Mouse (Mus musculus) stomach, embryonic 15.5 days (tissue): ENCODE results near the gene Rgs10. TPM values are rescaled to one million over a fixed set of nuclear protein-coding genes. Genes with fewer than 3 reads are reported as not detected.

Source experiments
- ATAC-seq: fragments of 200-750 bp; cut with Nextera tagmentation; 2 replicates; pipeline ENCODE4 v1.8.0; 2017; ENCODE audit warnings: low read depth, moderate number of reproducible peaks, moderate TSS enrichment; ENCODE audit not compliant: insufficient read depth, low FRiP score
- H3K27ac ChIP-seq: fragments of 300-500 bp; sonication (generic); 2 replicates; pipeline ENCODE4 v1.5.1; 2015; ENCODE audit warnings: mild to moderate bottlenecking, inconsistent platforms
- H3K27me3 ChIP-seq: fragments of 300-500 bp; sonication (generic); replicated peaks from 2 replicates; pipeline ENCODE4 v1.6.1; 2015; ENCODE audit warnings: inconsistent platforms
- H3K36me3 ChIP-seq: fragments of 300-500 bp; sonication (generic); 2 replicates; pipeline ENCODE4 v1.6.1; 2015; ENCODE audit warnings: inconsistent platforms
- H3K4me1 ChIP-seq: fragments of 300-500 bp; sonication (generic); 2 replicates; pipeline ENCODE4 v1.6.1; 2015; ENCODE audit warnings: inconsistent platforms
- H3K4me2 ChIP-seq: fragments of 300-500 bp; sonication (generic); 2 replicates; pipeline ENCODE4 v1.6.1; 2015; ENCODE audit warnings: mild to moderate bottlenecking, inconsistent platforms
- H3K4me3 ChIP-seq: fragments of 300-500 bp; sonication (generic); replicated peaks from 2 replicates; pipeline ENCODE4 v1.5.1; 2015; ENCODE audit warnings: inconsistent platforms
- H3K9ac ChIP-seq: fragments of 300-500 bp; sonication (generic); 2 replicates; pipeline ENCODE4 v1.6.1; 2015; ENCODE audit warnings: inconsistent platforms
- H3K9me3 ChIP-seq: fragments of 300-500 bp; sonication (generic); 2 replicates; pipeline ENCODE4 v1.6.1; 2016; ENCODE audit warnings: inconsistent platforms
- WGBS: fragments of 180-500 bp; shearing (Covaris S2); methylation state at CpG from one replicate; pipeline ENCODE4 v1.1.7; 2015; 5-methylcytosine and 5-hydroxymethylcytosine counted together
- polyA plus RNA-seq: library from polyadenylated mRNA; unstranded; fragments of >200 nt; fragmentation: Nextera tagmentation; extraction: Ambion mirVana; gene quantifications from 2 replicates; pipeline ENCODE4 v1.2.1, GENCODE M21; 2015

Gene Rgs10
- polyA plus RNA-seq, 1 experiment from 2014 or later: 25.7 TPM

DNA sequence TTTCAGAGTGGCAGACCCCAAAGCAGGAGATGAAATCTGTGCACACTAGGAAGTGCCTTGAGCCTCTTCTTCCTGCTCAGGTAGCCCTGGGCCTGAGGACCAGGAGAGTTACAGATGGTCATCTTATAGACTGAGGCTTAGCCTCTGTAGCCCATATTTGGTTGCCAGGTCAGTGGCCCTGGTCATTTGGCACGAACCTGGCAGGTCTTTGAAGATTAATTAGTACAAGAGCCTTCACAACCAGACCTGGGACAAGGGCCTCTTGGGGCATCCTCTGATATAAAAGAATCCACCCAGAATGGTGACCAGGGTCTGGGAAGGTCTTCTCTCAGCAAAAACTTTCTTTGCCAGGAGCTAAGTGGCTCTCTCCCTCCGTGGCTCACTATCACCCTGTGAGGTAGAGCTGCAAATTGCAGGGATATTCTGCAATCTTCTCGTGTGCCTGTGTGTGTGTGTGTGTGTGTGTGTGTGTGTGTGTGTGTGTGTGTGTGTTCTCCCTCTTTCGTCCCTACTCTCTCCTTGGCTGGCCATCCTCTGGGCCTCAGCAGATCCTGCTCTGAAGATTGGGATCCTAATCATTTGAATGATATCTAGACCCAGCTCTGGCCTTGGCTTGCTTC, 53.4 kb downstream of the Rgs10 start:
- no peak overlapping the region for H3K27ac ChIP-seq
- no peak overlapping the region for H3K9ac ChIP-seq
- H3K36me3 ChIP-seq: no peaks in the 10 kb centered on the region
- H3K4me2 ChIP-seq: no peak overlapping the region
- no peak overlapping the region for H3K4me3 ChIP-seq
- 0 out of 2 replicates have a peak, but pooled peaks cover 4% of the 10 kb centered on the region for H3K4me1 ChIP-seq
- no peaks in the 10 kb centered on the region for H3K27me3 ChIP-seq
- no peaks in the 10 kb centered on the region for H3K9me3 ChIP-seq
- 44% methylated on average over 3 of the region's 4 CpGs for WGBS
- no peak for ATAC-seq

DNA sequence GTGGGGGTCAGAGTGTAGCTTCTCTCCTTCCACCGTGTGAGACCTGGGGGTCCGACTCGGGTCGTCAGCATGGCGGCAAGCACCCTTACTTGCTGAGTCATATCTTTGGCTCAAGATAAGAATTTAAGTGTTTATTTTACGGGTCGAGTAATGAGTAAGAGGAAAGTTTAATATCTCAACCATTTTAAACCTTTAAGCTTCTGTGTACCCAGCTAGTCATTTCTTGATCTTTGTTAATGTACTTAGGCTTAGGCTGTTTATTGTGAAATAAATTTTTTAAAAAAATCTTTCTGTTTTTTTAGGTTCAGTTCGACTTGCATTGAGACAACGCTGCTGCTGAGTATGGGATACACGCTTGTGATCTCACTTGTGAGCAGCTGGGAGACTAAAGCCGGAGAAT, 54.0 kb downstream of the Rgs10 start:
- Histone ChIP-seq H3K4me2 (no peak overlapping the region), H3K36me3 (no peaks in the 10 kb centered on the region), H3K4me1 (0 out of 2 replicates have a peak, but pooled peaks cover 4% of the 10 kb centered on the region), H3K9me3 (no peaks in the 10 kb centered on the region), H3K27ac (no peak overlapping the region), H3K9ac (no peak overlapping the region), H3K4me3 (no peak overlapping the region), H3K27me3 (no peaks in the 10 kb centered on the region)
- 45% methylated on average over 11 of the region's 11 CpGs for WGBS
- ATAC-seq: no peak

DNA sequence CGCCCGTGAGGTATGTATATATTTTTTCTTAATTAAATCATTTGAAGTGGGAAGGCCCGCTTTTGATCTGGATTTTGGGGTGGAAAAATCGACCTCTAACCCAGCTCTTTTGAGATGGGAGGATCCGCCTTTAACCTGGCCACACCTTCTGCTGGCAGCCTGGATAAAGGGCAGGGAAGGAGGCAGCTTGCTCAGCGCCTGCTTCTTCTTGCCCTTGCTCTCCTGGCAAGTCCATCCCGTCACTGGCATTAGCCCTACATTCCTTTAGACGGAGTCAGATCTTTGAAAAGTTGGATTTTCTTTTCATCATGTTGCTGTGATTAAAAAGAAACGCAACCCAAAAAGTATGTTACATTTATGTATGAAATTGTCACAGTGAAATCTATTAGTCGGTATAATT, 54.8 kb downstream of the Rgs10 start:
- Histone ChIP-seq H3K4me2 (no peak overlapping the region), H3K27me3 (no peaks in the 10 kb centered on the region), H3K9ac (no peak overlapping the region), H3K27ac (no peak overlapping the region), H3K4me1 (0 out of 2 replicates have a peak, but pooled peaks cover 4% of the 10 kb centered on the region), H3K36me3 (no peaks in the 10 kb centered on the region), H3K4me3 (no peak overlapping the region), H3K9me3 (no peaks in the 10 kb centered on the region)
- WGBS: 68% methylated on average over 10 of the region's 10 CpGs
- no peak for ATAC-seq

DNA sequence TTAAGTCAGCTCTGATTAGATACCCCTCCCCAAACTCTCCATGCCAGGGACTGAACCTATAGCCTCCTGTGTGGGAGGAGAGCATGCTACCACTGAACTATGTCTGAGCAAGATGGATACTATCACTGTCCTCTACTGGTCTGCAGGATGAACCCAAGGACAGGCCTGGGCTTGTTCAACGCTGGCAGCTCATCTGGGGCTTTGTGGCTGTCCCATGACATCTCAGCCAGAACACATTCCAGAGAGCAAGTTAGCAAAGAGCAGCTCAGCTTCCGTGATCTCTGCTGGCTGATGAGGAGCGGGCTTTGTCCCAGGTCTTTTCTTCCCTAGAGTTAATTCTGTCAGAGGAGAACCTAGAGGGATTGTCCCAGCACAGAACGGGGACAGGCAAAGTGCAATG, 55.6 kb downstream of the Rgs10 start:
- Histone ChIP-seq H3K9ac (no peak overlapping the region), H3K4me3 (no peak overlapping the region), H3K27me3 (no peaks in the 10 kb centered on the region), H3K36me3 (no peaks in the 10 kb centered on the region), H3K27ac (no peak overlapping the region), H3K9me3 (no peaks in the 10 kb centered on the region), H3K4me1 (0 out of 2 replicates have a peak, but pooled peaks cover 4% of the 10 kb centered on the region), H3K4me2 (no peak overlapping the region)
- no peak for ATAC-seq
- 70% methylated on average over 4 of the region's 4 CpGs for WGBS

DNA sequence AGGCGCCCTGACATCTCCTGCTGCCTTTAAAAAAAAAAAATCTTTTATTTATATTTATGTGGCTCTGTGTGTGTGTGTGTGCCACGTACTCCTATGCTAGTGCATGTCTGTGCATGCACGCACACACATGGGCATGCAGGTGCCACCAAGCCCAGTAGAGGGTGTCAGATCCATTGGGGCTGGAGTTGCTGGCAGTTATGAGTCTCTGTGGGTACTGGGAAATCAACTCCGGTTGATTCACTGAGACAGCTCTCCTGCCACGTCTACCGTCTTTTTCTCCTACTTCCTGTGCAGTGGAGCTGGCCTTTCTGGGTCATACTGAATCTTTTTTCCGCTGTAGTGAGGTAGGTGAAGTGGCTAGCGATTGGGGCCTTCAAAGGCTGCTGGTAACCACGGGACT, 58.8 kb downstream of the Rgs10 start:
- Histone ChIP-seq H3K36me3 (no peaks in the 10 kb centered on the region), H3K27ac (no peak overlapping the region), H3K9me3 (no peaks in the 10 kb centered on the region), H3K4me3 (no peak overlapping the region), H3K4me2 (no peak overlapping the region), H3K4me1 (no peaks in the 10 kb centered on the region), H3K27me3 (0 out of 2 replicates have a peak, but pooled peaks cover 6% of the 10 kb centered on the region), H3K9ac (no peak overlapping the region)
- WGBS: 77% methylated on average over 9 of the region's 9 CpGs
- no peak for ATAC-seq

DNA sequence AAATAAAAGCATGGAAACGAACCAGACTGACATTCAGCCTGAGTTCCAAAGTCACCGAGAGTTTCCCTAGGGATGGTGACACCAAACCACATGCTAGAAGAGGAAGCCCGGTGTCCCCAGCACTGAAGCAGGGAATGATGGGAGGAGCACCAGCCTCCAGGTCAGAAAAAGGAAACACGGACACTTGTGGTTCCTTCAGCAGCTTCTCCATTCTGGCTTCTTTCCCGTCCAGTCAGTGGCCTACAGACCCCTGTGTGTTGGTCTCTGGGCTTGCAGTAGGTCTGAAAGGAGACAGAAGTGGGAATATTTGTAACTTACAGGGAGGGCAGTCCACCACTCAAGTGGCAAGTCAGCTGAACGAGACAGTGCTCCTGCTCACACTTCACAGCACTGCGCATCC, 59.4 kb downstream of the Rgs10 start:
- no peak overlapping the region for H3K4me2 ChIP-seq
- WGBS: 71% methylated on average over 7 of the region's 7 CpGs
- no peaks in the 10 kb centered on the region for H3K9me3 ChIP-seq
- no peak overlapping the region for H3K9ac ChIP-seq
- ATAC-seq: no peak
- H3K27ac ChIP-seq: no peak overlapping the region
- no peaks in the 10 kb centered on the region for H3K36me3 ChIP-seq
- H3K4me3 ChIP-seq: no peak overlapping the region
- H3K4me1 ChIP-seq: no peaks in the 10 kb centered on the region
- H3K27me3 ChIP-seq: 0 out of 2 replicates have a peak, but pooled peaks cover 6% of the 10 kb centered on the region

DNA sequence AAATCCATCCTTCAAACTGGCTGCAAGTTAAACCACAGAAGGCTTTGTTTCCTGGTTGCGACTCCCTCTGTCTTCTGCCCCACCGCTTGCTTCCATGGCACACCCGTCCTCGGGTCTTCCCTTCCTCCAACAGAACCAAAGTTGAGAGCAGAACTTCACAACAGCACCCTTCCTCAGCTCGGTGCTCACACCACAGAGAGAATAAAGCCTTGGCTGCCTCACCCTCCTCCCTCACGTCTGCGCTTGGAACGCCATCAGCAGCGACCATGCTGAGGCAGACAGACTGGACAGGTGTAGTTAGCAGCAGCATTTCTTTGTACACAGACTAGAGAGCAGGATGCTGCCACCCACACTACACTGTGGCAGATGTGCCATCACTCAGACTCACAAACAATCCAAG, 59.8 kb downstream of the Rgs10 start:
- Histone ChIP-seq H3K9me3 (no peaks in the 10 kb centered on the region), H3K4me3 (no peak overlapping the region), H3K27ac (no peak overlapping the region), H3K36me3 (no peaks in the 10 kb centered on the region), H3K4me2 (no peak overlapping the region), H3K9ac (no peak overlapping the region), H3K27me3 (0 out of 2 replicates have a peak, but pooled peaks cover 6% of the 10 kb centered on the region), H3K4me1 (no peaks in the 10 kb centered on the region)
- no peak for ATAC-seq
- WGBS: 80% methylated on average over 9 of the region's 9 CpGs

DNA sequence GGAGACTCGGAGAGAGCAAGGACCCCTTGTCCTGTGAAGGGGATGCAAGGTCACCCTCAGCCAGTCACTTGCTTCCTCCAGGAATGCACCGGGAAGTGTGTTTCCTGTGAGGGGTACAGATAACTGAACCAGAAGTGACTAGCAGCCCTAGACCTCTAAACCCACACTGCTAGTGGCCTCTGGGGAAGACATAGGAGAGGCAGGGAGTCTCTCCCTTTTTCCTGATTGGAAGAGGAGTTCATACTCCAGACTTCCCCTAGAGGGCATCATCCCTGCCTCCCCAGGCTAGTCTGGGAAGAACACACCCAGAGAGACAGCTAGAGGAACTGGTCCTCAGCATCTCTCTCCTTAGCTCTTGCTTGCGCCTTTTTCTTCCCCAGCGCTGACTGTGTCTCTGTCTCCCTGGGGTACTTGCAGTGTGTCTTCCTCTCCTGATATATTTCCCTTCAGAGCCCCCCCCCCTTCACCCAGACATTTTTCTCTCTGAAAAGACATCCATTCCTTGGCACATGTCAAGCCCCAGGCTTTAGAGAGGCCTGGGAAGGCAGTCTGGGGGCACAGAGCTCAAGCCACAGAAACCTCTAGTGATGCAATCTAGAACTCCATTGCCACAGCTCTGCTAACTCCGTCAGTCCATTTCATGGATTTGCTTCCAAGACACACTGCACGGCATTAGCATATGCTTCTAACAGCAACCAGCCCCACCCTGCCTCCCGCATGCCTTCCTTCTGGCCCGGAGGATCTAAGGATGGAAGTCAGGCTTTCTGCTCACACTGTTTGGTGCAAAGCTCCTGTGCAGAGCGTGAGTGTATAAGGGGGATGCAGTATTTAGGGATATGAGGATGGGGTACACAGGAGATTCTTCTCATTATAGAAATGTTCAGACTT, 61.4 kb downstream of the Rgs10 start:
- Histone ChIP-seq H3K27ac (no peak overlapping the region), H3K9me3 (no peaks in the 10 kb centered on the region), H3K9ac (no peak overlapping the region), H3K4me3 (no peak overlapping the region), H3K36me3 (no peaks in the 10 kb centered on the region), H3K4me2 (no peak overlapping the region), H3K4me1 (no peaks in the 10 kb centered on the region), H3K27me3 (0 out of 2 replicates have a peak, but pooled peaks cover 6% of the 10 kb centered on the region)
- no peak for ATAC-seq
- WGBS: 64% methylated on average over 9 of the region's 9 CpGs

DNA sequence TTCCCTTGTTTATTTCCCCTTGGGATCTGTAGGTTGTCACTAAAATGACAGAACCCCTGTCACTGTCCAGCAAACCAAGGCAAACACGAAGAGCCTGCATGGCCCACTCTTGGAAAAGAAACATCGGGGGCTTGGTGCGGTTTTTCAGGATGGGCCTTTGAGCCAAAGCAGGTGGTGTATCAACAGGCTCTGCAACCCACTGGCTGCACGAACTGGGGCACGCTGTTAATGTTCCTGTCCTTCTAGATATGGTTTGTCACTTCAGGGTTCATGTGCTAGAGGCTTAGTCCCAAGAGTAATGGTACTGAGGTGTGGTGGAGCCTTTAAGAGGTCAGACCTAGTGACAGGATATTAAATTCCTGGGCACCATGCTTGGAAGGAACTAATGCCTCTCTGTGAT, 63.1 kb downstream of the Rgs10 start:
- no peak for ATAC-seq
- 75% methylated on average over 5 of the region's 5 CpGs for WGBS

DNA sequence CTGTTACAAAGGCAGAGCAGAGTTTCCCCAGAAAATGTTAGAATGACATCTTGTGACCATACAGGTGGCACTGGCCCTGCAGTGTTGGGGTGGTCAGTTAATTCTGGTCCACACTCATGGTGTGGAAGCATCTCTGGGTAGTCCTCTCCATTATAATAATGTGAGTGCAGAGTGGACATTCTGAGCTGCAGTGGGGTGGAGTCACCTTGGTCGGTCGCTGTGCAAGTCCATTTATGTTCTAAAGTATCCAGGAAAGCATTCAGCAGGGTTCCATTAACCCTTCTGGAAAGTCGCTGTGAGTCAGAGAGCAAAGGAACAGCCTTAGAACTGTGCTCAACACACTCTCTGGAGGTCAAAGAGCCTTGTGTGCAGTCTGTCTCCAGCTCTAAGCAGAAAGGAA, 65.8 kb downstream of the Rgs10 start:
- Histone ChIP-seq H3K4me2 (no peak overlapping the region), H3K4me3 (no peak overlapping the region), H3K27me3 (0 out of 2 replicates have a peak, but pooled peaks cover 5% of the 10 kb centered on the region), H3K9me3 (no peaks in the 10 kb centered on the region), H3K36me3 (no peaks in the 10 kb centered on the region), H3K27ac (no peak overlapping the region), H3K4me1 (no peaks in the 10 kb centered on the region), H3K9ac (no peak overlapping the region)
- WGBS: 69% methylated on average over 3 of the region's 3 CpGs
- no peak for ATAC-seq

More for the DNA sequence above, 63.1 kb downstream of the Rgs10 start:
- H3K27me3 ChIP-seq: 0 out of 2 replicates have a peak, but pooled peaks cover 6% of the 10 kb centered on the region
- H3K4me1 ChIP-seq: no peaks in the 10 kb centered on the region
- no peak overlapping the region for H3K4me3 ChIP-seq
- H3K9ac ChIP-seq: no peak overlapping the region
- H3K9me3 ChIP-seq: no peaks in the 10 kb centered on the region
- no peak overlapping the region for H3K4me2 ChIP-seq
- H3K27ac ChIP-seq: no peak overlapping the region
- no peaks in the 10 kb centered on the region for H3K36me3 ChIP-seq

DNA sequence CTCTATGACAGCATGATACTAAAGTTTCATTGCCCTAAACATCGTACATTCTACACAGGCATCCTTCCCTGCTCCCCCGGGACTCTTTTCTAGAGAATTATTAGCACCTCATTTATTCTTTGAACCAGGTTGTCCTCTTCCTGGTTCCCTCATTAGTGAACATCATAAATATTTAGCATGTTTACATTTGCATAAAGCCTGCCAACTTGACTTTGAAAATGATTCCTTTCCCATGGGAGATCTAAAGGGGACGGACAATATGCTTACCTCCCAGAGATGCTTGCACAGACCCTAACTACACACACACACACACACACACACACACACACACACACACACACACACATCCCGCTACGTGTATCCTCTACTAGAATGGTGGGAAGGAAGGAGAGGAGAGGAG, 67.4 kb downstream of the Rgs10 start:
- Histone ChIP-seq H3K4me3 (no peak overlapping the region), H3K9me3 (no peaks in the 10 kb centered on the region), H3K27ac (no peak overlapping the region), H3K4me1 (no peaks in the 10 kb centered on the region), H3K9ac (no peak overlapping the region), H3K36me3 (no peaks in the 10 kb centered on the region), H3K4me2 (no peak overlapping the region), H3K27me3 (no peaks in the 10 kb centered on the region)
- no peak for ATAC-seq
- 78% methylated on average over 5 of the region's 5 CpGs for WGBS

DNA sequence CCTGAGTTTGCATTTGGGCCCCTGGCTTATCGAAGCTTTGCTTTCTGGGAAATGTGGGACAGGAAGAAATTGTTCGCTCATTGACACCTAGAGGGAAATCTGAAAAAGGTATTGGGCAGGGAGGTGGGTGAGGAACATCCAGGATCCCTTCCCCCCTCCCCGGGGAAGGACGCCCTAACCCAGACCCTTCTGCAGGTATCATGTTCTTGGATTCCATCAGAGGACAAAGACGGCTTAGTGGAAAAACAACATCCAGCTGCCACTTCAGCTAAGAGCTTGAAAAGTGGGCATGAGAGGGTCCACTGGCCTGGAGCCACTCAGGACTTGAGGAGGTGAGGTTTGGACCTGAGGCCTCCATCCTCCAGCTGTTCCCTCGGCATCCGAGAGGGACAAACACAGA, 68.2 kb downstream of the Rgs10 start:
- WGBS: 73% methylated on average over 7 of the region's 7 CpGs

More for the DNA sequence above, 68.2 kb downstream of the Rgs10 start:
- no peaks in the 10 kb centered on the region for H3K4me1 ChIP-seq
- H3K9me3 ChIP-seq: no peaks in the 10 kb centered on the region
- H3K9ac ChIP-seq: no peak overlapping the region
- no peak overlapping the region for H3K27ac ChIP-seq
- no peaks in the 10 kb centered on the region for H3K36me3 ChIP-seq
- H3K4me2 ChIP-seq: no peak overlapping the region
- no peaks in the 10 kb centered on the region for H3K27me3 ChIP-seq
- H3K4me3 ChIP-seq: no peak overlapping the region
- no peak for ATAC-seq
